Mouse (Mus musculus) T-cell, adult 2 months (primary cell): ENCODE results near the gene Ccdc173.

Source experiments
- DNase-seq: peaks from one replicate; pipeline ENCODE4 v3.0.0; 2022; ENCODE audit warnings: low spot score

Ccdc173 gene

DNA sequence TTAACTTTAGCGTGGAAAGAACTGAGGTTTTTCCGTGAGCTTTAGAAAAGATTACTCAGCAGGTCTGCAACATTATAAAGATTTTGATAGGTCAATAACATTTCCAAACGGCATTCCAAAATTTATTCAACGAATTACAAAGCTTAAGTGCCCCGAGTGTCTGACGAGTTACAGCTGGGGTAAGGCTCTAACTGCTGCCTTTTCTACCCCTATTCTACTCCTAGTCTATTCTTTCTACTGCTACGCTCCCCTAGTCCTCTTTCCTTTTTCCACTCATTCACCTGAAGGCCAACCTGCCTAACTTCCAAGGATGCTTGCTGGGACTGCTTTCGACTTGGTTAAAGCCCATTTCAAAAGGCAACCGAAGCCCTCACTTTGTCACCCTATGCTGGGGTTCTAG, 401 bp downstream of the Ccdc173 start:
- no peak for DNase-seq

DNA sequence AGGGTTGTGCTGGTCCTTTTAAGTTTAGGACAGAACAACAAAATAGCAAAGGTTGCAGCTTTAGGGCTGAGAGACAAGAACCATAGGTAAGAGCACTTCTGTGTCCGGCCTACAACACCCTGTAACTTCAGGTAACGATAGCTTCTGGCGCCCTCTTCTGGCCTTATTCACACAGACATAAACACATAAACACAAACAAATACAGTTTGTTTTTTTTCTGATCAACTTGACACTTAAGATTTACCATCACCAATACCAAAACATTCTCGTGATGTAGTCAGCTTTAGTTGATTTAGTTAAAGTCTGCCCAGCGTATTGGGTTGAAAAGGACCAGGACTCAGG, 10.6 kb downstream of the Ccdc173 start:
- DNase-seq = peak; percentile 63

DNA sequence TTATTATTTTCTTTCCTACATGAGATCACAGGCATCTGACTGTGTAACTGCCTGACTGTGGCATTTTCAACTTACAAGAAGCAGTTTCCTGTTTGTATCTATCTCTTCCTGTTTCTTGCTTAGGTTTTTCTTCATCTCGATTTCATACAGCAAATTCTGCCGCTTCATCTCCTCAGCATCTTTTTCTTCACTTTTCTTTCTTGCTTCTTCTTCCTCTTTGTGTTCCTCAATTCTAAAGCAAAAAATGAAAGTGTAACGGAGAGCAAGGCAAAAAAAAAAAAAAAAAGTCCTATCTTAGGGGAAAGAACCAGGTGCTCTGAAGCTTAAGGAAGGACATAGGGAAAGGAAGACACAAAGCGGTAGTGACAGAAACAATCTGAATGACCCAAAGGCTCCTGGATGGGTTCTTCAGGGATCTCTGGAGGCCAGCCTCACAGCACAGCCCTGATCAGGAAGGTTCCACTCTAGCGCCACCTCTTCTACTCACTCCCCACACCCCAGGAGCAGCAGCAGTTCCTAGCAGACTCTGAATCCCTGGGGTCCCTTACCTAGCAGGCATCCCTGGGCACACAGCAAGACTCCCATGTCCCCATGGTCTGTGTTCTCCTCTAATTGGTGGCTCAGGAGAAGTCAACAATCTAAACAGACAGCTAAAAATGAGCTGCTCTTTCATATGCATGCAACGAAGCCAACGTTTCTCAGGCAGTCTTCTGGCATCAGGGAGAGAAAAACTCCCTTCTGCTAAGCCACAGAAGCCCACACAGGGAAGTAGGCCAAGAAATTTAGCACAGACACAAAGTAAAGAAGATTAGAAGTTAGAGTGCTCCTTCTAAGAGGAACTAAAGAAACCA, 11.2 kb downstream of the Ccdc173 start:
- DNase-seq = peak; percentile 37

- no peak for DNase-seq
These were observed 16.0 kb downstream of the Ccdc173 start for GRCm38 (mm10) chr2:69773331-69773730.

- no peak for DNase-seq
These were observed 24.7 kb downstream of the Ccdc173 start for GRCm38 (mm10) chr2:69764716-69765115.

- DNase-seq = no peak
These were observed 26.0 kb downstream of the Ccdc173 start for GRCm38 (mm10) chr2:69763340-69763739.

DNA sequence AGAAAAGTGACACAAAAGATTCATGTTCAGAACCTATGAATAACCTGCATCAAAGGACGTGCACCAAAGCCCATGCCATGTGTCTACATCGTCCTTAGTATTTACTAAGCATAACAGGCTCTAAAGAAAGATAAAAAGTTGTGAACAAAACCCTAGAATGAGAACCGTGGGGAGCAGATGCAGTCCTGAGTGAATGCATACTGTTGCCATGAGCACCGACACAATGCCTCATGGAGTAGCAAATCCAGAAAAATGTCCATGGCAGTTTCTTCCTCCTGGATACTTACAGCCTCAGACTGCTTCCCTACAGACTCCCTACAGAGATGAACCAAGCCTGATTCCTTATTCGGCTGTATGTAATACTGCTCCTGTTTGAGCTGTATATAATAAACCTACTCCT, 28.4 kb downstream of the Ccdc173 start:
- no peak for DNase-seq

DNA sequence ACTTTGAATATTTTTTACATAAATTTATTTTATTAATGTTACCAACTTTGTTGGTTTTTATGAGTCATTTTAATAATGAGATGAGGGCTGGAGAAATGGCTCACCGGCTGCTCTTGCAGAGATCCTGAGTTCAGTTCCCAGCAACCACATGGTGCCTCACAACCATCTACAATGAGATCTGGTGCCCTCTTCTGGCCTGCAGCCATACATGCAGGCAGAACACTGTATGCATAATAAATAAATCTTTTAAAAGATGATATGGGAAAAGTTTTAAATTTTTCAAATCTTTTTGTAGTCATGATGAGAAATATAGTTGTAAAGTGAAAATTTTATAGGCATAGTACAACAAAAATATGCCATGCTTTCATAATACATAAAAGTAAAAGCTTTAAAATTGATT, 44.3 kb downstream of the Ccdc173 start:
- DNase-seq = no peak

DNA sequence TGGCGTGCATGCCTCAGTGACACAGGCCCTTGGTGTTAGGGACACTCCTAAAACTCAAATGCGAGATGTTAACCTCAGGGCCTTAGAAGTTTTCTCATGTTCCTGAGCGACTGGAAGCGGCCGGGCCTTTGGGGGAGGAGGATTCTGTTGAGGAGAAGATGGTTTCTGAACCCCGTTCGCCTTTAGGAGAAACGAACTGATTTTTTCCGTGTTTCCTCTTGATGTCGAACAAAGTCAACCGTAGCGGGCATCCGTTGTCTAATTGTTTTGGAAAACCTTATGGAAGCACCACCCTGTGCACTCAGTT, 65.9 kb downstream of the Ccdc173 start:
- DNase-seq = no peak

- DNase-seq = peak; percentile 91
These were observed 66.5 kb downstream of the Ccdc173 start for GRCm38 (mm10) chr2:69722650-69723518.

- DNase-seq = no peak
These were observed 67.1 kb downstream of the Ccdc173 start, which contains the start of gene Ppig for GRCm38 (mm10) chr2:69722273-69722649. Gene Ppig, plus strand, starts transcription at chr2:69722545.

- no peak for DNase-seq
These were observed 70.3 kb downstream of the Ccdc173 start for GRCm38 (mm10) chr2:69719121-69719520.

- DNase-seq = no peak
These were observed 72.9 kb downstream of the Ccdc173 start for GRCm38 (mm10) chr2:69716483-69716882.

- DNase-seq = no peak
These were observed 75.2 kb downstream of the Ccdc173 start for GRCm38 (mm10) chr2:69714126-69714525.

GRCm38 (mm10) chr2:69713626-69714014, 75.8 kb downstream of the Ccdc173 start:
- DNase-seq = no peak

GRCm38 (mm10) chr2:69712981-69713625, 76.3 kb downstream of the Ccdc173 start, which contains the start of gene Fastkd1:
Gene Fastkd1, minus strand, starts transcription at chr2:69713516.
- peak; percentile 85 for DNase-seq

DNA sequence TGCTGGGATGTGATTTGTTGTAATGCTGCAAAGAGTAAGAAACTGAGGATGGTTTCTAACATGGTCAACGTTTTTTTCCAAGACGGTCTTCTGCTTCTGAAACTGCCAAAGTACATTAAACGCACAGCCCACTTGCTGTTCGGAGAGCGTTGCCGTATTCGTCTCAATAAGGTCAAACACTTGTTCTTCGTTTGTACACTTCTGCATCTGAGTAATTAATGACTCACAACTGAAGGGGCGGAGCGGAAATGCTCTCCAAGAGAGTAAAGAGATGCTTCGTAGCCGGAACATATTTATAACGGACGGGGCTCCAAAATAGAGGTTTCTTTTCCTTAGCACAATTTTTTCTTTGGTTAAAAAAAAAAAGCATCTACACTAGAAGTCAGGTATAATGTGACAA, 77.2 kb downstream of the Ccdc173 start:
- no peak for DNase-seq
